Mouse (Mus musculus): Measurements from ENCODE around the gene Sec31a. TPM values are rescaled to one million over a fixed set of nuclear protein-coding genes. Genes with fewer than 3 reads are reported as not detected.

The Sec31a gene
- polyA plus RNA-seq (2015; fragmentation: Nextera tagmentation; extraction: Ambion mirVana), result 189 and 205 TPM in 2 replicates

DNA sequence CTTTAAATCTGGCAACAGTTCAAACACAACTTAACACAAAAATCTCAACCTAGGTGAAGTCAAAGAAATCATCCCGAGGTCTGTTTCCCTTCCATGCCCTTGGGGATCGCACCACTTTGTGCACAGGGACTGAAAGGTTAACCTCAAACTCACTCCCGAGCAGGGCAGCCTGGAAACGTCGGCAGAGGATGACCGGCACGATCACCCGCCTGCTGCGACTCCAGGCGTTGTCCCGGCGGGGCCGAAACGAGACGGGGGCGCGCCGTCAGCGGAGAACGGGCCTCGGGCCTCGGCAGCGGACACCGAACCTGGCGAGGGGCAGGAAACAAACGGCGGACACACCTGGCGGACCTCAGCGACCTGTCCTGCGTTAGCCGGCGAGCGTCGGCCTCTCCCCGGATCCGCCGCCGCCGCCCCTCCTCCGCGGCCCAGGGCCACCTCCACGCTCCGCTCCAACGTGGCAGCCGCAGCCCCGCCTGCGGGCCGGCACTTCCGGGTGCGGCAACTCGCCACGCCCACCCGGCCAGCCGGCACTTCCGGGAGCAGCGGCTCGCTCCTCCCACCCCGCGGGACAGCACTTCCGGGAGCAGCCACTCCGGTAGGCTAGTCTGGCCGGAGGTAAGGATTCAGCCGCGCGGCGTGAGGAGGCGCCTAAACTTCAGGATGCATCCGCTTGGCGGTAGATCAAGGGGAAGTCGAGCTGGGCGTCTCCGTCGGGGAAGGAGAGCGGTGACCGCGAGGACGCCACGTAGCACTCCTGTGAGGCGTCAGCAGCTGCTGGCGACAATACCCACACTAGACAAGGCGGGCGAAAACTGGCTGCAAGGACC is at the start of gene Sec31a:
Sec31a (minus strand) TSS at position 474 of the 830 bp plus-strand sequence.
- Histone ChIP-seq H3K4me3 (replicated peaks; ENCODE audit: low read length) (peak within 1 kb of the TSS; percentile 71), H3K9ac (ENCODE audit: low read length) (peak within 1 kb of the TSS; percentile 95), H3K4me1 (ENCODE audit: control insufficient read depth, insufficient read depth, low read length) (peaks cover 19% of the 10 kb centered on the region), H3K27ac (ENCODE audit: low read length) (peak within 1 kb of the TSS; percentile 95), H3K9me3 (replicated peaks; ENCODE audit: control insufficient read depth, low read length) (no peaks in the 10 kb centered on the region), H3K27me3 (ENCODE audit: control insufficient read depth, insufficient read depth, low read length) (no peaks in the 10 kb centered on the region), H3K36me3 (ENCODE audit: control insufficient read depth, insufficient read depth, low read length) (peaks cover 5% of the 10 kb centered on the region; the same call in 1 of the 2 replicates), H3K4me2 (ENCODE audit: low read depth, low read length) (peak within 1 kb of the TSS; percentile 72)
- ATAC-seq (ENCODE audit: insufficient read depth, low FRiP score), result peak; percentile 98
- WGBS, result under 1% methylated on average over 82 of the region's 82 CpGs

DNA sequence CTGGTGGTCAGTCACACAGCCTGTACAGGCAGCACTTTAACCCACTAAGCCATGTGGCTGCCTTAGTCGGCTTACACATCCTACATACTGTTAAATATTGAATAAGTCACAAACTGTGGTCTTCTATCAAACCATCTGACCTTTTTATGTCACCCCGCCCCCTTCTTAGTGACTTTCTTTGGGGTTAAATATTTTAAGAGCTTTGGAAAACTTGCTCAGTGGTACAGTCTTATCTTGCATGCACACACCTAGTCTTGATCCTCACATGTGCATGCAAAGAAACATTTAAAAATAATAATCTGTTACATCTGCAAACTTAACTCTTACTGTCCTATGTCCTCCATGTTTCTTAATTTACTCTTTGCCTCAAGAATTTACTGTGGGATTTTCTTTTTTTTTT is 46.3 kb upstream of the Sec31a start:
- ATAC-seq (ENCODE audit: insufficient read depth, low FRiP score), result no peak
- 88% methylated on average over 2 of the region's 2 CpGs for WGBS
- no peaks in the 10 kb centered on the region for H3K27me3 ChIP-seq (ENCODE audit: control insufficient read depth, insufficient read depth, low read length)

DNA sequence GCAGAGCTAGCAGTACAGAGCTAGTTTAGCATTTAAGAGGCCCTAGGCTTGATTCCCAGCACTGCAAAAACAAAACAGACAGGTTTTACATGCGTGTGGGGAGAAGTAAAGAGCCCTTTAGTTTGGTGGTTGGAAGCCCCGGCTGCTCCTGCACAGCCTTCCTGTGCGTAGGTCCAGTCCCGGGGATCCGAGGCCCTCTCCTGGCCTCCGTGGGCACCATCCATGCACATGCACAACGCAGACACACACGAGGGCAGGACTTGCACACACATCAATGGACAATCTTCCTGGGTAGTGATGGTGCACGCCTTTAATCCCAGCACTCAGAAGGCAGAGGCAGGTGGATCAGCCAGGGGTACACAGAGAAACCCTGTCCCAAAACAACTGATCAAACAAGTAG is 45.5 kb upstream of the Sec31a start:
- H3K4me2 ChIP-seq (ENCODE audit: low read depth, low read length), result no peak overlapping the region
- no peak overlapping the region for H3K27ac ChIP-seq (ENCODE audit: low read length)
- H3K36me3 ChIP-seq (ENCODE audit: control insufficient read depth, insufficient read depth, low read length), result peaks cover 17% of the 10 kb centered on the region
- WGBS, result 89% methylated on average over 9 of the region's 9 CpGs
- no peaks in the 10 kb centered on the region for H3K4me1 ChIP-seq (ENCODE audit: control insufficient read depth, insufficient read depth, low read length)
- H3K9me3 ChIP-seq (replicated peaks; ENCODE audit: control insufficient read depth, low read length), result no peaks in the 10 kb centered on the region
- no peak overlapping the region for H3K9ac ChIP-seq (ENCODE audit: low read length)
- no peak overlapping the region for H3K4me3 ChIP-seq (replicated peaks; ENCODE audit: low read length)
- H3K27me3 ChIP-seq (ENCODE audit: control insufficient read depth, insufficient read depth, low read length), result no peaks in the 10 kb centered on the region
- ATAC-seq (ENCODE audit: insufficient read depth, low FRiP score), result no peak

More for the DNA sequence above, 46.3 kb upstream of the Sec31a start:
- Histone ChIP-seq H3K4me1 (ENCODE audit: control insufficient read depth, insufficient read depth, low read length) (no peaks in the 10 kb centered on the region), H3K4me2 (ENCODE audit: low read depth, low read length) (no peak overlapping the region), H3K9me3 (replicated peaks; ENCODE audit: control insufficient read depth, low read length) (no peaks in the 10 kb centered on the region), H3K27ac (ENCODE audit: low read length) (no peak overlapping the region), H3K36me3 (ENCODE audit: control insufficient read depth, insufficient read depth, low read length) (peaks cover 17% of the 10 kb centered on the region), H3K4me3 (replicated peaks; ENCODE audit: low read length) (no peak overlapping the region), H3K9ac (ENCODE audit: low read length) (no peak overlapping the region)

DNA sequence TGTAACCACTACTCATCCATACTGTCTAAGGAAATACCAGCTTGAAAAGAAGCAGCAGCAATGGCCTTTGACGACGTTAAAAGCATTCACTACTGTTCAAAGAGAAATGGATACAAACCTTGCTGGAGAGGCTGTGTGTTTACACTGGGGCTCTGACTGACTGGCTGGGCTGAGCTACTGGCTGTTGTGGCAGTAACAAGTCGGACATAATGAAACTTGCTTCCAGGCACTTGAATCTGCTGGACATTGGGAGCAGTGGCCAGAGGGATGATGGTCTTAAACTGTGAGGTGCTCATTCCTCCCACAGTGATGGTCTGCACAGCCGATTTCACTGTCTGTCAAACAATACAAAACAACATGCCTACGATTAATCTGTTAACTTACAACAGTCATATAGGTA is 43.4 kb upstream of the Sec31a start:
- Histone ChIP-seq H3K27me3 (ENCODE audit: control insufficient read depth, insufficient read depth, low read length) (no peaks in the 10 kb centered on the region), H3K9me3 (replicated peaks; ENCODE audit: control insufficient read depth, low read length) (no peaks in the 10 kb centered on the region), H3K4me2 (ENCODE audit: low read depth, low read length) (no peak overlapping the region), H3K4me3 (replicated peaks; ENCODE audit: low read length) (no peak overlapping the region), H3K4me1 (ENCODE audit: control insufficient read depth, insufficient read depth, low read length) (no peaks in the 10 kb centered on the region), H3K9ac (ENCODE audit: low read length) (no peak overlapping the region), H3K27ac (ENCODE audit: low read length) (no peak overlapping the region), H3K36me3 (ENCODE audit: control insufficient read depth, insufficient read depth, low read length) (peaks cover 17% of the 10 kb centered on the region)
- no peak for ATAC-seq (ENCODE audit: insufficient read depth, low FRiP score)
- WGBS, result 85% methylated on average over 5 of the region's 5 CpGs

DNA sequence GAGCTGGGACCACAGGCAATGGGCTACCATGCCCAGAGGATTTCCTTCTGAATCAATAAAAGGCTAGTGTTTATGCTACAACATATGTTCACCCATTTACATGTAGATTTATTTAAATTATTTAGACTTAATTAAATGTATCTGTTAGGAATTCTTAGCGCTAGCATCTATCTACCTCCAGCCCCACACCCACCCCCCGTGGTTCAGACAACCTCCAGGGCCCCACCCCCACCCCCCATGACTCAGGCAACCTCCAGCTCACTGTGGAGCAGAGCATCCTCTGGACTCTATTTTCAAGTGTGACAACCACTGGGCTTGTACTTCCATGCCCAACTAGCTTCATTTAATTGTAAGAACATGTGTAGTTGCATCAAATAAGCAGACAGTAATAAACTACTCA is 35.8 kb upstream of the Sec31a start:
- Histone ChIP-seq H3K36me3 (ENCODE audit: control insufficient read depth, insufficient read depth, low read length) (0 out of 2 replicates have a peak, but pooled peaks cover 6% of the 10 kb centered on the region), H3K4me2 (ENCODE audit: low read depth, low read length) (no peak overlapping the region), H3K4me1 (ENCODE audit: control insufficient read depth, insufficient read depth, low read length) (no peaks in the 10 kb centered on the region), H3K27me3 (ENCODE audit: control insufficient read depth, insufficient read depth, low read length) (no peaks in the 10 kb centered on the region), H3K9ac (ENCODE audit: low read length) (no peak overlapping the region), H3K27ac (ENCODE audit: low read length) (no peak overlapping the region), H3K9me3 (replicated peaks; ENCODE audit: control insufficient read depth, low read length) (no peaks in the 10 kb centered on the region), H3K4me3 (replicated peaks; ENCODE audit: low read length) (no peak overlapping the region)
- no peak for ATAC-seq (ENCODE audit: insufficient read depth, low FRiP score)
- 85% methylated on average over 2 of the region's 2 CpGs for WGBS

DNA sequence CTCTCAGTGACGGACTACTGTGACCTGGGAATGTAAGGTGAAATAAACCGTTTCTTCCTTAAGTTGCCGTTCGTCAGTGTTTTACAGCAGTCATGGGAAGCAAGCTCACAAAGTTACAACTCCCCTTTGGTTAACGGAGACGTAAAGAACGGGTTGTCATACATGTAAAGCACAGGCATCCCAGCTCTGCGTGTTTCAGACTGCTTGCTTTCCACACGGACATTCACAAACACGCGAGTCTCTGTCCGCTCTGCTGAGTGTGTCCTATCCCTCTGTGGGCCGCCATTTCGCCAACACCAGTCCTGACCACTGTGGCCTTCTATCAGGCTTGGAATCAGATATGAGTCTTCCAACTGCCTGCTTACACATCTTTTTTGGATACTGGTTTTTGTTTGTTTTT is 22.8 kb upstream of the Sec31a start:
- H3K9ac ChIP-seq (ENCODE audit: low read length), result no peak overlapping the region
- no peaks in the 10 kb centered on the region for H3K4me1 ChIP-seq (ENCODE audit: control insufficient read depth, insufficient read depth, low read length)
- 94% methylated on average over 14 of the region's 14 CpGs for WGBS
- H3K36me3 ChIP-seq (ENCODE audit: control insufficient read depth, insufficient read depth, low read length), result 0 out of 2 replicates have a peak, but pooled peaks cover 11% of the 10 kb centered on the region
- ATAC-seq (ENCODE audit: insufficient read depth, low FRiP score), result no peak
- H3K4me2 ChIP-seq (ENCODE audit: low read depth, low read length), result no peak overlapping the region
- no peaks in the 10 kb centered on the region for H3K9me3 ChIP-seq (replicated peaks; ENCODE audit: control insufficient read depth, low read length)
- H3K27me3 ChIP-seq (ENCODE audit: control insufficient read depth, insufficient read depth, low read length), result no peaks in the 10 kb centered on the region
- no peak overlapping the region for H3K4me3 ChIP-seq (replicated peaks; ENCODE audit: low read length)
- no peak overlapping the region for H3K27ac ChIP-seq (ENCODE audit: low read length)

DNA sequence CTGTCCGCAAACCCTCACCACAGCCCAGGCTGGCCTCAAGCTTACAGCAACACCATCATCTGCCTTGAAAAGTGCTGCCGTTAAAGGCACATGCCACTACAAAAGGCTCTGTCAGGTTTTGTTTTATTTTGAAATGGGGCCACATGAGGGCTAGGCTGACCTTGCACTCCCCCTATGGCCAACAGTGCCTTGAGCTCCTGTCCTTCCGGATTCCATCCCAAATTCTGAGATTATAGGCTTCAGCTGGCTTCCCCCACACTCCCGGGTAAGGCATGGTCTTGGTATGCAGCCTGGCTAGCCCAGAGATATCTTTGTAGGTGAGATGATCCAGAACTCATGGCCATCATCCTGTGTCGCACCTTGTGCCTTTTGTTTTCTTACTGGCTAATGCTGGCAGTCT is 21.9 kb upstream of the Sec31a start:
- Histone ChIP-seq H3K9ac (ENCODE audit: low read length) (no peak overlapping the region), H3K4me1 (ENCODE audit: control insufficient read depth, insufficient read depth, low read length) (no peaks in the 10 kb centered on the region), H3K4me3 (replicated peaks; ENCODE audit: low read length) (no peak overlapping the region), H3K9me3 (replicated peaks; ENCODE audit: control insufficient read depth, low read length) (no peaks in the 10 kb centered on the region), H3K27ac (ENCODE audit: low read length) (no peak overlapping the region), H3K36me3 (ENCODE audit: control insufficient read depth, insufficient read depth, low read length) (0 out of 2 replicates have a peak, but pooled peaks cover 11% of the 10 kb centered on the region), H3K27me3 (ENCODE audit: control insufficient read depth, insufficient read depth, low read length) (no peaks in the 10 kb centered on the region), H3K4me2 (ENCODE audit: low read depth, low read length) (no peak overlapping the region)
- 89% methylated on average over 5 of the region's 5 CpGs for WGBS
- ATAC-seq (ENCODE audit: insufficient read depth, low FRiP score), result no peak

DNA sequence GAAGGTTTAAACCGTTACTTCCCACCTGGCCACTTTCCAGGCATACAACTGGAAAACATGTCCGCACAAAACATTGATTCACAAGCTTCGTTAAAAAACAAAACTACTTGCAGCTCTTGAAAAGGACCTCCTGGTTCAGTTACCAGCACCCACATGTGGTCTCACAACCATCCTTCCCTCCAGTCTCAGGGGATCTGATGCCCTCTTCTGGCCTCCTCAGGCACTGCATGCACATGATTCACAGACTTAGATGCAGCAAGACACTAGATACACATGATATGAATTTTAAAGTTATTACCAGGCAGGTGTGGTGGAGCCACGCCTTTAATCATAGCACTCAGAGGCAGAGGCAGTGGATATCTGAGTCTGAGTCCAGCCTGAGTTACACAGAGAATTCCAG is 21.1 kb upstream of the Sec31a start:
- Histone ChIP-seq H3K4me3 (replicated peaks; ENCODE audit: low read length) (no peak overlapping the region), H3K9ac (ENCODE audit: low read length) (no peak overlapping the region), H3K36me3 (ENCODE audit: control insufficient read depth, insufficient read depth, low read length) (0 out of 2 replicates have a peak, but pooled peaks cover 11% of the 10 kb centered on the region), H3K27me3 (ENCODE audit: control insufficient read depth, insufficient read depth, low read length) (no peaks in the 10 kb centered on the region), H3K27ac (ENCODE audit: low read length) (no peak overlapping the region), H3K4me1 (ENCODE audit: control insufficient read depth, insufficient read depth, low read length) (no peaks in the 10 kb centered on the region), H3K9me3 (replicated peaks; ENCODE audit: control insufficient read depth, low read length) (no peaks in the 10 kb centered on the region), H3K4me2 (ENCODE audit: low read depth, low read length) (no peak overlapping the region)
- WGBS, result 96% methylated on average over 4 of the region's 4 CpGs
- no peak for ATAC-seq (ENCODE audit: insufficient read depth, low FRiP score)

DNA sequence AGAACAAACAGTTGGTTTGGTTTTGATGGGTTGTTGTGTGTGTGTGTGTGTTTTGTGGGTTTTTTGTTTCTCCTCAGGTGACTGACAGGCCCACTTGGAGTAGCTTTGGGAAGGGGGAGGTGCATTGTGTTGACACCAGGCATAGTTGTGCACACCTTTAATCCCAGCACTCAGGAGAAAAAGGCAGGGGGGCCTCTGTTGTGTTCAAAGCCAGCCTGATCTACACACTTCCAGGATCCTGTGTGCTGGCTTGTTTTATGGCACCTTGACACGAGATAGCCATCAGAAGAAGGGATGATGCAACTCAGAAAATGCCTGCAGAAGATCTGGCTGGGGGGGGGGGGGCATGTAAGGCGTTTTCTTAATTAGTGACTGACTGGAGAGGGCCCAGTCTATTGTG is 14.9 kb upstream of the Sec31a start:
- no peak overlapping the region for H3K9ac ChIP-seq (ENCODE audit: low read length)
- WGBS, result 68% methylated on average over 2 of the region's 2 CpGs
- H3K27me3 ChIP-seq (ENCODE audit: control insufficient read depth, insufficient read depth, low read length), result no peaks in the 10 kb centered on the region
- no peak for ATAC-seq (ENCODE audit: insufficient read depth, low FRiP score)
- no peak overlapping the region for H3K27ac ChIP-seq (ENCODE audit: low read length)
- H3K4me2 ChIP-seq (ENCODE audit: low read depth, low read length), result no peak overlapping the region
- H3K4me1 ChIP-seq (ENCODE audit: control insufficient read depth, insufficient read depth, low read length), result peaks cover 23% of the 10 kb centered on the region
- no peak overlapping the region for H3K4me3 ChIP-seq (replicated peaks; ENCODE audit: low read length)
- H3K36me3 ChIP-seq (ENCODE audit: control insufficient read depth, insufficient read depth, low read length), result peaks cover 7% of the 10 kb centered on the region; the same call in 1 of the 2 replicates
- no peaks in the 10 kb centered on the region for H3K9me3 ChIP-seq (replicated peaks; ENCODE audit: control insufficient read depth, low read length)
